Mouse (Mus musculus): ENCODE measurements around the gene Rwdd4a. TPM values are rescaled to one million over a fixed set of nuclear protein-coding genes. Genes with fewer than 3 reads are reported as not detected.

The Rwdd4a gene
- total and polyA plus RNA-seq, 2 experiments from 2014 or later, result 18.6 to 29.1 TPM

DNA sequence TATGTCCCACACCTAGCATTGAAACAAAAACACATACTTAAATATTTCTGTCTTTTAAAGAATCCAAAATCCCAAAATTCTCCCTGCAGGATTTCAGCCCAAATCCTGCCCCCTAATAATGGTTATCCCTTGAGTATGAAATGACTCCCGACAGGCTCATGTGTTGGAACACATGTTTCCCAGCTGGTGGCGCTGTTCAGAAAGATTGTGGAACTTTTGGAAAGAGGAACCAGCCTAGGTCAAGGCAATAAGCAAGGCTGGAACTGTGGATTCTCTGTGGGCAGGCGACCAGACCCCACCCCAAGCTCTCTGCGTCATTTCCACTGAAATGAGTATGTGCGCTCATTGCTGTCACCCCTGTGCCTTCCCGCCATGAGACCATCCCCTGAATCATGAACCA lies 20.1 kb downstream of the Rwdd4a start:
- H3K36me3 ChIP-seq (ENCODE audit: insufficient read depth), result peaks cover 32% of the 10 kb centered on the region
- no peak overlapping the region for H3K4me2 ChIP-seq (ENCODE audit: low read depth)
- no peaks in the 10 kb centered on the region for H3K4me1 ChIP-seq (ENCODE audit: insufficient read depth)
- ATAC-seq (no peak), DNase-seq (no peak)
- 86% methylated on average over 6 of the region's 6 CpGs for WGBS
- H3K9ac ChIP-seq, result no peak overlapping the region
- H3K27me3 ChIP-seq (ENCODE audit: insufficient read depth, low read length), result no peaks in the 10 kb centered on the region
- H3K27ac ChIP-seq (ENCODE audit: low read depth, low read length), result no peak overlapping the region
- H3K4me3 ChIP-seq (ENCODE audit: low read depth, low read length), result no peak overlapping the region
- no peaks in the 10 kb centered on the region for H3K9me3 ChIP-seq (ENCODE audit: low read length)
- peak; percentile 40 for TF ChIP-seq CTCF (IDR thresholded peaks at IDR 0.05; ENCODE audit: low read depth)

DNA sequence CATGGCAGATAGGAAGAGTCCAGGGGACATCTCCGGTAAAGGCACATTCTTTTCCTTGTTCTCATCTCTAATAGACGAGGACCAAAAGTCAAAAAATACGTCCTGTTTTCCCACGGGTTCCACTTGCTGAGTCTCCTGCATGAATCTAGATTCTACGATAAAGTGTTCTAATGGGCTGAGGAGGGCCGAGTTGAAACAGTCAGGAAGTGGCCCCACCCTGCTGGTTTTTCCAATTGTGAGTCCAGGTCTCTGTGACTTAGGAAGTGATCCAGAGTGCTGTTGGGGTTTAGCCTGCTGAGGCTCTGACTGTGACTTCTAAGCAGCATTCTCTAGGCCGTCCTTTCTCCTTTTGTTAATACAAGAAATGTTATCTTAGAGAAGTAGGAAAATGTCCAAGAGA lies 23.0 kb downstream of the Rwdd4a start:
- no peak for ATAC-seq
- WGBS, result 87% methylated on average over 7 of the region's 7 CpGs
- TF ChIP-seq CTCF (IDR thresholded peaks at IDR 0.05; ENCODE audit: low read depth), result no peak

DNA sequence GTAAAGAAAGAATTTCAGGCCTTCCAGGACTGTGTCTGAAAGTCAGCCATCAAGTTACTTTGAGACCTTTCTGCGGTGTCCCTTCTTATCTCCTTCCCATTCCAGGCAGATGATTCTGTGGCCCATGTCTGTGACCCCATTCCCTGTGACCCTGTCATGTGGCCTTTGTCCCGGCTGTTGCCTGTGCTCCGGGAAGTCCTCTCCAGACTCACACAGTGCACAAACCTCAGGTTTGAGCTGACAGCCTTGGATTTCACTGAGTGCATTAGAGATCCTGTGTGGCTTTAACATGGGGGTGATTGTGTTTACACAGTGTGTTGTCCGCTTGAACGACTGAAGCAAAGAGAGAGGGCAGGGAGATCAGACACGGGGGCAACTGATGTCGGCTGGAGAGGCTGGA lies 24.8 kb downstream of the Rwdd4a start:
- no peak for TF ChIP-seq CTCF (IDR thresholded peaks at IDR 0.05; ENCODE audit: low read depth)

More for the DNA sequence above, 23.0 kb downstream of the Rwdd4a start:
- no peaks in the 10 kb centered on the region for H3K4me1 ChIP-seq (ENCODE audit: insufficient read depth)
- no peak overlapping the region for H3K9ac ChIP-seq
- DNase-seq, result no peak
- no peak overlapping the region for H3K27ac ChIP-seq (ENCODE audit: low read depth, low read length)
- no peak overlapping the region for H3K4me2 ChIP-seq (ENCODE audit: low read depth)
- H3K27me3 ChIP-seq (ENCODE audit: insufficient read depth, low read length), result no peaks in the 10 kb centered on the region
- no peaks in the 10 kb centered on the region for H3K9me3 ChIP-seq (ENCODE audit: low read length)
- H3K36me3 ChIP-seq (ENCODE audit: insufficient read depth), result peaks cover 8% of the 10 kb centered on the region
- no peak overlapping the region for H3K4me3 ChIP-seq (ENCODE audit: low read depth, low read length)

DNA sequence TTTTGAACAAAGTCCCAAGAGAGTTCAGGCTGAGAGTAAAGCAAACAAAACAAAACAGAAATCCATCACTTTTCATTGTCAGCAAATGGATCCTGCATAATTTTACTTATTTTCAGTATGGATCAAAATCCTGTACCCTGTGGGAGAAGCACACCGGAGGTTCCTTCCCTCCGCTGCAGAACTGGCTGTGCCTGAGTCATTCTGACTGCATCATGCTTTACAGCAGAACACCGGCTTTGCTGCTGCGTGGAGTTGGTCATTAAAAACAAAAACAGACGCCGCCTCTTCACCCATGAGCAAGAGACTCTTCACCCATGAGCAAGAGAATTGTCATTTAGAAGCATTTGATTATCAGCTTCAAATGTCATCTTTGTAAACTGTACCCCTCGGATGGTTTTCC lies 27.3 kb downstream of the Rwdd4a start:
- no peak for TF ChIP-seq CTCF (IDR thresholded peaks at IDR 0.05; ENCODE audit: low read depth)
- DNase-seq (no peak), ATAC-seq (no peak)
- H3K9me3 ChIP-seq (ENCODE audit: low read length), result no peaks in the 10 kb centered on the region
- 89% methylated on average over 7 of the region's 7 CpGs for WGBS
- H3K9ac ChIP-seq, result no peak overlapping the region
- H3K4me2 ChIP-seq (ENCODE audit: low read depth), result no peak overlapping the region
- H3K27ac ChIP-seq (ENCODE audit: low read depth, low read length), result no peak overlapping the region
- no peaks in the 10 kb centered on the region for H3K36me3 ChIP-seq (ENCODE audit: insufficient read depth)
- no peaks in the 10 kb centered on the region for H3K27me3 ChIP-seq (ENCODE audit: insufficient read depth, low read length)
- H3K4me1 ChIP-seq (ENCODE audit: insufficient read depth), result no peaks in the 10 kb centered on the region
- H3K4me3 ChIP-seq (ENCODE audit: low read depth, low read length), result no peak overlapping the region

More for the DNA sequence above, 24.8 kb downstream of the Rwdd4a start:
- no peak for DNase-seq
- no peak overlapping the region for H3K4me3 ChIP-seq (ENCODE audit: low read depth, low read length)
- ATAC-seq, result no peak
- 58% methylated on average over 7 of the region's 7 CpGs for WGBS
- H3K4me2 ChIP-seq (ENCODE audit: low read depth), result no peak overlapping the region
- H3K4me1 ChIP-seq (ENCODE audit: insufficient read depth), result no peaks in the 10 kb centered on the region
- H3K27ac ChIP-seq (ENCODE audit: low read depth, low read length), result no peak overlapping the region
- H3K9ac ChIP-seq, result no peak overlapping the region
- no peaks in the 10 kb centered on the region for H3K27me3 ChIP-seq (ENCODE audit: insufficient read depth, low read length)
- peaks cover 2% of the 10 kb centered on the region; the same call in 1 of the 2 replicates for H3K36me3 ChIP-seq (ENCODE audit: insufficient read depth)
- no peaks in the 10 kb centered on the region for H3K9me3 ChIP-seq (ENCODE audit: low read length)

DNA sequence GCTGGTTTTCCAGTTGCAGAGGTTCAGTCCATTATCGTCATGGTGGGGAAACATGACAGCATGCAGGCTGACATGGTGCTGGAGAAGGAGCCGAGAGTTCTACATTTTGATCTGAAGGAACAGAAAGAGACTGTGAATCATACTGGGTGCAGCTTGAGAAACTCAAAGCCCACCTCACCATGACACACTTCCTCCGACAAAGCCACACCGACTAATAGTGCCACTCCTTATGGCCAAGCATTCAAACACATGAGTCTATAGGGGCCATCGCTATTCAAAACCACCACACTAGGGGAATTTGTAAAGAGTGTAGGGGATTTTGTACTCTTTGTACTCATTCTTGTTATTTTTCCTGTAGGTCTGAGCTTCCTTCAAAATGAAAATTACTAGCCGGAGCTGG lies 33.1 kb downstream of the Rwdd4a start:
- Histone ChIP-seq H3K36me3 (ENCODE audit: insufficient read depth) (no peaks in the 10 kb centered on the region), H3K9ac (no peak overlapping the region), H3K4me3 (ENCODE audit: low read depth, low read length) (no peak overlapping the region), H3K9me3 (ENCODE audit: low read length) (no peaks in the 10 kb centered on the region), H3K27me3 (ENCODE audit: insufficient read depth, low read length) (no peaks in the 10 kb centered on the region), H3K27ac (ENCODE audit: low read depth, low read length) (no peak overlapping the region), H3K4me1 (ENCODE audit: insufficient read depth) (no peaks in the 10 kb centered on the region), H3K4me2 (ENCODE audit: low read depth) (no peak overlapping the region)
- no peak for TF ChIP-seq CTCF (IDR thresholded peaks at IDR 0.05; ENCODE audit: low read depth)
- DNase-seq (no peak), ATAC-seq (no peak)
- WGBS, result 75% methylated on average over 6 of the region's 6 CpGs

DNA sequence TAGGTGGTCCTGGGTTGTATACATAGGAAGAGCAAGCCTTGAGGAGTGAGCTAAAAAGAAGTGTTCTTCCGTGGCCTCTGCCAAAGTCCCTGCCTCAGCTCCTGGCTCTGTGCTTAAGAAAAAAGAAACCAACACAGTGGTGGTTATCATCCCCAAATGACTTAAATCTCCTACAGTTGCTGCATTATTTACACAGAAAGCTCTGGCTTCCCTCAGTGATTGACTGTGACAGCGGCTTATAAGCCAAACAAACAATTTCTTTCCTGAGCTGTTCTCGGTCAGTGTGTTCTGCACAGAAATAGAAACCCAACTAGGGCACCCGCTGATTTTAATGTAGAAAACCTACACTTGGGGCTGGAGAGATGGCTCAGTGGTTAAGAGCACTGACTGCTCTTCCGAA lies 34.6 kb downstream of the Rwdd4a start:
- Histone ChIP-seq H3K9ac (no peak overlapping the region), H3K4me3 (ENCODE audit: low read depth, low read length) (no peak overlapping the region), H3K4me1 (ENCODE audit: insufficient read depth) (no peaks in the 10 kb centered on the region), H3K9me3 (ENCODE audit: low read length) (no peaks in the 10 kb centered on the region), H3K4me2 (ENCODE audit: low read depth) (no peak overlapping the region), H3K27ac (ENCODE audit: low read depth, low read length) (no peak overlapping the region), H3K36me3 (ENCODE audit: insufficient read depth) (no peaks in the 10 kb centered on the region), H3K27me3 (ENCODE audit: insufficient read depth, low read length) (no peaks in the 10 kb centered on the region)
- ATAC-seq (no peak), DNase-seq (no peak)
- 83% methylated on average over 5 of the region's 5 CpGs for WGBS
- TF ChIP-seq CTCF (IDR thresholded peaks at IDR 0.05; ENCODE audit: low read depth), result no peak

DNA sequence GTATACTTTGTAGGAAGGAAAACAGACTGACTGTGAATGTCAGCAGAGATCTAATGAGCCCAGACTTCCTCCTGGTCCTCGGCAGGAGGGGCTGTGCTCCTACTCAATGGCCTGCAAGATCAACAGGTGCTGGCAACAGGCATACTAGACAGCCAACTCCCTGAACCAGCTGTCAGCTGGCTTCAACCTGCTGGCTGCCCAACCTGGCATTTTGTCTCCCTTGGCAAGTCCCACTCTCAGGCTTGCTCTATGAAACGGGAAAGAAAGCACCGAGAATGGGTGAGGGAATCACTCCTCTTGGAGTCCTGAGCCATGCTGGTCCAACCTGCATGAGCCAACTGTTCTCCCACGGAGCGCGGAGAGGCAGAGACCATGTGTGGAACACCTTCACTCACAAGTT lies 36.7 kb downstream of the Rwdd4a start:
- WGBS, result 74% methylated on average over 6 of the region's 6 CpGs

DNA sequence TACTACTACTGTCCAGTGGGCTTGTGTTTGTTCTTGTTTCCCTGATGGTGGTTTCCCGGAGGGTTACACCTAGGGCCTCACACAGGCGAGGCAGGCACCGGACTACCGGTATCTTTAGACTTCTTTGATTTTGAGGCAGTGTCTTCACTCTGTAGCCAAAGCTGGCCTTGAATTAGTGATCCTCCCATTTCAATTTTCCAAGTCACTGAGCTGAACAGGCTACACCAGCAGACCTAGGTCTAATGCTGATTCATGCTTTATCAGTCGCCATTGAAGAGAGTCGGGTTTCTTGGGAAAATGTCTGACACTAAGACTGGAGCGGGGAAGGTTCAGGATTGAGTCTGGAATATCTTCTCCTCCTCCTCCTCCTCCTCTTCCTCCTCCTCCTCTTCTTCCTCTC lies 40.0 kb downstream of the Rwdd4a start:
- Histone ChIP-seq H3K4me1 (ENCODE audit: insufficient read depth) (no peaks in the 10 kb centered on the region), H3K9me3 (ENCODE audit: low read length) (no peaks in the 10 kb centered on the region), H3K4me2 (ENCODE audit: low read depth) (no peak overlapping the region), H3K4me3 (ENCODE audit: low read depth, low read length) (no peak overlapping the region), H3K9ac (no peak overlapping the region), H3K27me3 (ENCODE audit: insufficient read depth, low read length) (no peaks in the 10 kb centered on the region), H3K36me3 (ENCODE audit: insufficient read depth) (no peaks in the 10 kb centered on the region), H3K27ac (ENCODE audit: low read depth, low read length) (no peak overlapping the region)
- WGBS, result 89% methylated on average over 7 of the region's 7 CpGs
- DNase-seq (no peak), ATAC-seq (no peak)
- TF ChIP-seq CTCF (IDR thresholded peaks at IDR 0.05; ENCODE audit: low read depth), result no peak

More for the DNA sequence above, 36.7 kb downstream of the Rwdd4a start:
- Histone ChIP-seq H3K36me3 (ENCODE audit: insufficient read depth) (no peaks in the 10 kb centered on the region), H3K4me1 (ENCODE audit: insufficient read depth) (no peaks in the 10 kb centered on the region), H3K9me3 (ENCODE audit: low read length) (no peaks in the 10 kb centered on the region), H3K27me3 (ENCODE audit: insufficient read depth, low read length) (no peaks in the 10 kb centered on the region), H3K4me2 (ENCODE audit: low read depth) (no peak overlapping the region), H3K4me3 (ENCODE audit: low read depth, low read length) (no peak overlapping the region), H3K27ac (ENCODE audit: low read depth, low read length) (no peak overlapping the region), H3K9ac (no peak overlapping the region)
- no peak for TF ChIP-seq CTCF (IDR thresholded peaks at IDR 0.05; ENCODE audit: low read depth)
- DNase-seq (peak; percentile 9), ATAC-seq (no peak)
